Mouse (Mus musculus): ENCODE data around the gene Kcng4.

Kcng4 gene

DNA sequence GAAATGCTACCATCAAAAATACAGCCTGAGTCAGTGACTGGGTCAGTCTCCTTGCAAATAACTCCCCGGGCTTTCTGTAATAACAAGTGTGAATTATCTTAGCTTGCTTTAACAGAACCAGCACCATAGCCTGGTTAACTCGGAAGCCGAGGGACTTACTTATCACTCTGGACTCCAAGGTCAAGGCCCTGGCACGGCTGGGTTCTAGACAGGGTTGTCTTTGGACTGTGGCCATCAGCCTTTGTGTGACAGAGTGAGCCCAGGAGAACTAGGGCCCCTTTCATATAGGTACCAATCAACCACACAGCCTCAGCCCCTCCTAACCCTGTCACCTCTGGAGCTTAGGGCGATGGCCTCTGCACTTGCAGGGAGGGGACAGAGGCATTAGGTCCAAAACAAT lies 5.6 kb upstream of the Kcng4 start:
- DNase-seq = no peak

- no peak for DNase-seq
Observed at GRCm38 (mm10) chr8:119639798-119640197, 4.3 kb upstream of the Kcng4 start.

DNA sequence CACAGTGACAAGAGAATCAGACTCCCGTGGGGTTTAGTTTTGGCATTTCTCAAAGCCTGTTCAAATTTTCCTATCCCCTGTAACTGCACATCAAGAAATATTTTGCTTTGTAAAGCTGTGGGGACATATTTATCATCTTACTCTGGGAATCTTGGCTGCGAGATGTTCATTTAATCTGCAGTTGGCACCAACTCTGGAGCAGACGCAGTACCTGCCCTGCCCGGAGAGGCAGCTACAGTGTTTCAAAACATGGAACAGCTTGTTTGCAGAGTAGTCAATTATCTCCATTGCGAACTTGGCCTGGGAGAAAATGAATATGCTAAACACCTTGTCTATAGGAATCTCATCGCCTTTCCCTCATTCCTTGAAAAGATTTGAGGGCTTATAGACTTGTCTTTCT lies 2.8 kb upstream of the Kcng4 start:
- DNase-seq = no peak

DNA sequence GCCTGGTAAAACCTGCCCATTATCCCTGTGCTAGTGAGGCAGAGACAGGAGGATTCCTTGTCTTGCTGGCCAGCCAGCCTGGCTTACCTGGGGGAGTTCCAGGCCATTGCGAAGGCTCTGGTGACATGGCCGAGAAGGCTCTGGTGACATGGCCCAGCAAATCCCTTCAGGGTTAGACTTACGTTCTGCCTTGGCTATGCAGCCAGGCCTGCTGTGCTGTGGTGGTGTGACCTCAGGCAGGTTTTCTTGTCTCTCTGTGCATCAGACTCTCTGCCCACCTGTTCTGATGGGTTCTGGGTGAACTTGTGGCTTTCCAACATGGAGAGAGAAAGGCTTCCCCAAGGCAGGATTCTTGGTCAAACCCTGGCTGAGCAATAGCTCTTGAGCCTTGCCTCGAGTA lies 1.9 kb upstream of the Kcng4 start:
- no peak for DNase-seq

DNA sequence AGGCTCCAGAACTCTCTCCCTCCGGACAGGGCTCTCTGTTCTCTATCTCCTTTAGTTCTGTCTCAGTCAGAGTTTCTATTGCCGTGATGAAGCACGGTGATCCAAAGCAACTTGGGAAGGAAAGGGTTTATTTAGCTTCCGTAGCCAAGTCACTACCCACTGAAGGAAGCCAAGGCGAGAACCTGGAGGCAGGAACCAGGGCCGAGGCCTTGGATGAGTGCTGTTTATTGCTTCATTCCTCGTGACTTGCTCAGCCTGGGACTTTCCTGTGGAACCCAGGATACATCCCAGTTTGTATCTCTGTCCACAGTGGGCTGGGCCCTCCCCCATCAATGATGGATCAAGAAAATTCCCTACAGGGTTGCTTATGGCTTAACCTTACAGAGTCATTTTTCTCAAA lies 1.3 kb upstream of the Kcng4 start:
- no peak for DNase-seq

DNA sequence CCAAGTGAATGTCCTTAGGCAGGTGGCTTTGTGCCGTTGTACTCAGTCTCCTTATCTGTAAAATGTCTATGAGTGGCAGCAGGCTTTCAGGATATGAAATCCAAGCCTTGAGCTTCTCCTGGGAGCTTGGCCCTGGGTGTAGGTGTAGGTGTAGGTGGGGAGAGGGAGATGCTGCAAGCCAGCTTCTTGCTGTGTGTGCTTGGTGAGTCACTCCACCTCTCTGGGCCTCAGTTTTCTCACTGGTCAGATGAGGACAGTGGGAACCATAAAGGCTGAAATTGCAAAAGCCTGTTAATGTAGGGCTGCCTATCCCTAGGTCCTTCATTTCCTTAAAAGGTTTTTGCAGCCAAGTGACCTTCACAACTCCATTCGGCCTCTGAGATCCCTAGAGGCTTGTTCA lies 478 bp upstream of the Kcng4 start:
- no peak for DNase-seq

DNA sequence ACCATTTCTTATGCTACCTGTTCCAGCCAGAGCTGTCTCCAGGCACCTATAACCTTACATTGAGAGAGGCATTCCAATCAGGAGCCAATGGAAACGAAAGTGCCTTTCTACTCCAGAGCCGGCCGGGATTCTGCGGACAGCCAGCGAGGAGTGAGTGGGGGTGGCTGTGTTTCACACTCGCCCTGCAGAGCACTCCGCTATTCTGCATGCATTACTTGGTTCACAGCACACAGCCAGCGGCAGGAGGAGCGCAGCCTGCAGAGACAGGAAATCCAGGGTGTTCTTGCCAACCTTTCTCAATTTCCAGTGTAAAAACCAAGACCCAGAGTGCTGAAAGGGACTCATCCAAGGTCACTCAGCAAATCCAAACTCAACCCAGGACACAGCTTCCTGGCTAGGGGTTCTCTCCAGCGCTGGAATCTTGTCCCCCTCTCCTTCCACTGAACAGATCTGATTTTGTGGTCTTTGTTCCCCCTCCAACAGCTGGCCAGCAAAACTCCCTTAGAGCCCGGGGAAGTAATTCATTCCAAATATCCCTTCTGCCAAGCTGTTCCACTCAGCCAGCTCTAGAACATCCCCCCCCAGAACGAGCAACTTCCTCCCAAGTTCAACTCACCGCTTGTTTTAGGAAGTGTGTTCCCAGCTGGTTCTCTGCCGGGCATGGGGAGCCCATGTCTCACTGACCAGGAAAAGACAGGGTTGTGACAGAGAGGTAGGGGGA lies 704 bp downstream of the Kcng4 start:
- peak; percentile 31 to 54 for DNase-seq

GRCm38 (mm10) chr8:119632909-119633308 lies 2.6 kb downstream of the Kcng4 start:
- DNase-seq = no peak

GRCm38 (mm10) chr8:119632246-119632645 lies 3.2 kb downstream of the Kcng4 start:
- no peak for DNase-seq

GRCm38 (mm10) chr8:119630841-119631240 lies 4.6 kb downstream of the Kcng4 start:
- DNase-seq = no peak

- no peak for DNase-seq
Observed at GRCm38 (mm10) chr8:119627613-119628359, 7.7 kb downstream of the Kcng4 start.

DNA sequence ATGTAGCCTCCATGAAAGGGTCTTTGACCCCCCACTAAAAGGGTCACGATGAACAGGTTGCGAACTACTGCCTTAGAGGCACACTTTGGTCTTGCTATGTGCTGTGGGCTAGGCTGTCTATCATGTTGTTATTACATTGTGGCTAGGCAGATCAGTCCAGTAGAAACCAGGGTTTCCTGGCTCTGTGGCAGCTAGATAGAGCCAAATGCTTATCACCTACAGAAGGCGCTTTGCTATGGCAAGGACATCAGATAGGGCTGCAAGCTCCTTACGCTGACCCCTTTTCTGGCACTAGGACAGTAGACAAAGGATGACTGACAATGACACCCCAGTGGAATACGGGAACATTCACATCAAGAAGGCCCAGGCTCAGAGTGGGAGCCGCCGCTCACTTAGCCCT lies 8.3 kb downstream of the Kcng4 start:
- no peak for DNase-seq

GRCm38 (mm10) chr8:119625788-119626187 lies 9.7 kb downstream of the Kcng4 start:
- no peak for DNase-seq

DNA sequence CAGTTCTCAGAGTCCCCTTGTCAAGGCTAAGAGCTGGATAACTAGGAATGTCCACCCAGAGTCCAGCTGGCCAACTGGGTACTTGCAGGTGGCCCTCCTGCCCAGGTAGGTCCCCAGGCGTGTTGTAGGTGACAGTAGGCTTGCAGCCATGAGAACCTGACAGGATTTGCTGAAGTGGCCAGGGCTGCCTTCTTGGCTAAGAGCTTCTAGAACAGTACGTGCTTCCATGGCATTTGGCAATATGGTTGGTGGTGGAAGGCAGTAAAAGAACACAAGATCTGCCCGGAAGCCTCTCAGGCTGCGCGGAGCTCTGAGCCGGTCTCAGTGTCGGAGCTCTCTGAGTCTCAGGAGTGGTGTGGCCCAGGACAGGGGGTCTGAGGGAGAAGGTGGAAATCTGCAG lies 10.6 kb downstream of the Kcng4 start:
- no peak for DNase-seq

DNA sequence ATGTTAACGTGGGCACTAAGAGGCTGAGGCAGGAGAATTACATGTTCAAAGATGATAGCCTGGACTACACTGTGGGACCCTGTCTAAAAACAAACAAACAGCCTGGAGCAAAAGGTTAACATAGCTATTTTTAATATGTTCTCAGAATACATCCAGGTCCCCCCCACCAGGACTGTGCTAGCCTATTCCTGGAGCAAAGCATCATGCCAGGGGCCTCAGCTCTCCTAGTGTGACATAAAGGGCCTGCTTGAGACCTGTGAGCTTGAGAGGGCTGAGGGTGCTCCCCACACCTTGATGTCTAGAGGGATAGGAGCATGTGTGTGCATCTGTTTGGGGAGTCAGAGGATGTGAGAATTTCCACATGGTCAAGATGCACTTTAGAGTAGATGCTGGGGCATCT lies 11.7 kb downstream of the Kcng4 start:
- no peak for DNase-seq

GRCm38 (mm10) chr8:119623061-119623460 lies 12.4 kb downstream of the Kcng4 start:
- DNase-seq = no peak

GRCm38 (mm10) chr8:119622555-119622954 lies 12.9 kb downstream of the Kcng4 start:
- DNase-seq = no peak

GRCm38 (mm10) chr8:119620848-119621465 lies 14.5 kb downstream of the Kcng4 start:
- DNase-seq = no peak

DNA sequence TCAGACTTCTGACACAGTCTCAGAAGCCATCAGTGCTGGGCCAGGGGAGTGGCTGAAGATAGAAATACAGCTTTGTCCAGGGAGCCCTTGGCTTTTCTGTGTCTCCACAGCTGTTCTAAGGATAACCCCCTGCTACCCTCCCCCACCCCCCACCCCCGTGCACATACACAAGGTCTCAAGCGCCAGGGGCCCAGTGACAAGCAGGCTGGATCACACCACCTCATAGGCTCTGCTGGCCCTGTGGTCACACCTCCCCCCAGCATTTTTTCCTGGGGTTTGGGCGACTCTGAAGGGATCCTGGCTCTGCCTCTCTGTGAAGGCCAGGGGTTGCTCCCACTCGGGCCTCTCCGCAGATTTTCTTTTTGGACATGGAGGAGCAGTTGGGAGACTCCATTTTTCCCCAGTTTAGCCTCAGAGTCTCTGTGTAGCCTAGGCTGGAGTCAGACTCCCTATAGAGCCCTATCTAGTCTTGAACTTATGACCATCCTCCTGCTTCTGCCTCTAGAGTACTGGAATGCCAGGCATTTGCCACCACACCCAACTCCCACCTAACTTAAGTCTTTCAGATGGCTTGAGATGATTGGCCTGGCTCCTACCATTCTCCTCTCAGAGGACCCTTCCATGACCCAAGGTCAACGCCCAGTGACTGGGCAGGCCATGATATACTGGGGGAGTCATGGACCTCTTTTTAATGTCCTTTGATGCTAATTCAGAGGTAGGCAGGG lies 15.2 kb downstream of the Kcng4 start:
- no peak for DNase-seq

- DNase-seq = no peak
Observed at GRCm38 (mm10) chr8:119618887-119619286, 16.6 kb downstream of the Kcng4 start.

DNA sequence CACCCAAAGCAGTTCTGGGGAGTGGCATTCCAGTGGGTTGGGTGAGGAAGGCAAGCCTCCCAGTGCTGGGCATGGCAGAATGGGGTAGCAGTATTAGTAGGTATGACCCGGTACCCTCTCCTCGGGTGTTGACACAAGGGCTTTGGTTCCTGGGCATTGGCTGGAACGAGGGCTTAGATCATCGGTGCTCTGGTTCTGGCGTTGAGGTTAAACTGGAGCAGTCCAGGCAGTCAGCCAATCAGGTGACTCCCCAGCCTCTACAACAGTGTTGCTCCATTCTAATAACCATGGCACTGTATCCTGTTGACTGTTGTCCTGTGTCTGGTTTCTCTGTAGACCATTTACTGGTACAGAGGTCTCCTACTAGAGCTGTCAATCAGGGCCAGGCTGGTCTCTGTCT lies 17.9 kb downstream of the Kcng4 start:
- no peak for DNase-seq

DNA sequence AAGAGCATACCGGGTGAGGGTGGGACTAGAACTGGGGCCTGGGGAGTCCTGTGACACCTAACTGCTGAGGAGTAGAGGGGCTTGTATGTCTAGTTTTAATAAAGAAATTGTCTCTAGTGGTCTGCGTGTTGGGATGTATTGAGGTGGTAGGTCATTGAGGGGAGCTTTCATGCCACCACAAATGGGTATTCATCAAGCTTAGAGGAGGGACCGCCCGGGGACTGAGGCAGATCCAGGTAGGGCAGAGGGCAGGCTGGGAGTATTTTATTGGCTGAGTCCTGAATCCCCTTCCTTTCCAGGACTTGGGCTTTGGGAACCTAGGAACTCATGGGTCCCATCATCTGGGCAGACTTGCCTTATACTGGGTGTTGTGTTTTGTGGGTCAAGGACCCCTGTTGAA lies 18.7 kb downstream of the Kcng4 start:
- DNase-seq = no peak

DNA sequence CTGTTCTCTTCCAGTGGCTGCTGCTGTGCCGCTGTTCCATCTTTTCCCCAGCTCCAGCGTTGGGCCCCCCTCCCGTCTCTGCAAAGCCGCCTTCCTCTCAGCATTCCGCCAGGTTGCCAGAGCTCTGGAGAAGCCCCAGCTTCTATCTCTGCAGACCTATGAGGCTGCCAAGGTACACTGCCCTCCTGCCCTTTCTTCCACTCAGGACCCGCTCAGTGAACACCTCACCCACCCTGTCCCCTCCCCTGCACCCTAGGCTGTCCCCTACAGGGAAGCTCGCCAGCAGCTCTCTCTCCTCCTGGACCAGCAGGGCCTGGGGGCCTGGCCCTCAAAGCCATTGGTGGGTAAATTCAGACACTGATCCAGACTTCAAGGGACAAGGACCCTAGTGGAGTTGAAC lies 19.1 kb downstream of the Kcng4 start:
- DNase-seq = no peak

GRCm38 (mm10) chr8:119615096-119615495 lies 20.4 kb downstream of the Kcng4 start:
- no peak for DNase-seq

Measured in kidney, postnatal 25 days (tissue).